Mouse (Mus musculus) liver, embryonic 16.5 days (tissue): ENCODE data around the gene Tsks. TPM values are rescaled to one million over a fixed set of nuclear protein-coding genes. Genes with fewer than 3 reads are reported as not detected.

ENCODE experiments used
- ATAC-seq: fragments of 200-750 bp; cut with Nextera tagmentation; 2 replicates; pipeline ENCODE4 v1.8.0; 2017; ENCODE audit warnings: low read depth, mild to moderate bottlenecking, moderate number of reproducible peaks, moderate library complexity
- H3K27ac ChIP-seq: fragments of 300-500 bp; sonication (generic); 2 replicates; pipeline ENCODE4 v1.5.1; 2014; ENCODE audit warnings: mild to moderate bottlenecking, low read length
- H3K27me3 ChIP-seq: fragments of 300-500 bp; sonication (generic); 2 replicates; pipeline ENCODE4 v1.6.1; 2014; ENCODE audit warnings: low read depth, low read length, mixed read lengths; ENCODE audit not compliant: control insufficient read depth, insufficient read depth
- H3K36me3 ChIP-seq: fragments of 300-500 bp; sonication (generic); 2 replicates; pipeline ENCODE4 v1.6.1; 2014; ENCODE audit warnings: mild to moderate bottlenecking; ENCODE audit not compliant: control insufficient read depth, insufficient read depth
- H3K4me1 ChIP-seq: fragments of 300-500 bp; sonication (generic); 2 replicates; pipeline ENCODE4 v1.6.1; 2014; ENCODE audit warnings: low read depth, low read length, mixed read lengths; ENCODE audit not compliant: control insufficient read depth
- H3K4me2 ChIP-seq: fragments of 300-500 bp; sonication (generic); 2 replicates; pipeline ENCODE4 v1.6.1; 2014; ENCODE audit warnings: low read depth, low read length, mixed read lengths
- H3K4me3 ChIP-seq: fragments of 300-500 bp; sonication (generic); 2 replicates; pipeline ENCODE4 v1.5.1; 2014; ENCODE audit warnings: low read depth, mild to moderate bottlenecking, low read length
- H3K9ac ChIP-seq: fragments of 300-500 bp; sonication (generic); 2 replicates; pipeline ENCODE4 v1.6.1; 2014; ENCODE audit warnings: low read depth, low read length
- H3K9me3 ChIP-seq: fragments of 300-500 bp; sonication (generic); replicated peaks from 2 replicates; pipeline ENCODE4 v1.6.1; 2016; ENCODE audit warnings: low read length; ENCODE audit not compliant: control insufficient read depth
- WGBS: fragments of 180-500 bp; shearing (Covaris S2); extraction: QIAGEN DNeasy Blood & Tissue Kit; methylation state at CpG from one replicate; pipeline ENCODE4 v1.1.7; 2014; ENCODE audit not compliant: insufficient replicate concordance; 5-methylcytosine and 5-hydroxymethylcytosine counted together
- polyA plus RNA-seq: library from polyadenylated mRNA; unstranded; fragments of >200 nt; fragmentation: Nextera tagmentation; extraction: Ambion mirVana; gene quantifications from 2 replicates; pipeline ENCODE4 v1.2.1, GENCODE M21; 2015

The Tsks gene
- polyA plus RNA-seq, 1 experiment from 2014 or later: 0.12 TPM

DNA sequence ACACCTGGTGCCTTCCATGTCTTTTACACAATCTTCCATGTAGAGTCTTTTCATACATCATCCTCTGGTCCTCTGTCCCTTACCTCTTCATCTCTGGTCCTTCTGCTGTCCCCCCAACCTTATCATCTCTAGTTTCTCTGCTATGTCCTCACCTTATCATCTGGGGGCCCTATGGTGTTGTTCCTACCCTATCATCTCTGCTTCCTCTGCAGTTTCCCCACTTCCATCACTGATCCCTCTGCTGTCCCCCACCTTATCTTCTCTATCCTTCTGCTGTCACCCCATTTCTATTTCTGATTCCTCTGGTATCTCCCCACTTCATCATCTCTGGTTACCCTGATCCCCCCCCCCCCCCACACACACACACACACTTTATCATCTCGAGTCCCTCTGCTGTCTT lies 14.4 kb upstream of the Tsks start:
- Histone ChIP-seq H3K9ac (peak overlapping the region; percentile 91), H3K4me2 (peak overlapping the region; percentile 74), H3K36me3 (peaks cover 11% of the 10 kb centered on the region), H3K27ac (peak overlapping the region; percentile 91), H3K4me1 (peaks cover 32% of the 10 kb centered on the region), H3K27me3 (no peaks in the 10 kb centered on the region), H3K4me3 (peak overlapping the region; percentile 84), H3K9me3 (no peaks in the 10 kb centered on the region)
- ATAC-seq: 0 out of 2 replicates have a peak, but pooled peaks have one; percentile 1
- WGBS: 0% methylated on average over 1 of the region's 1 CpGs

DNA sequence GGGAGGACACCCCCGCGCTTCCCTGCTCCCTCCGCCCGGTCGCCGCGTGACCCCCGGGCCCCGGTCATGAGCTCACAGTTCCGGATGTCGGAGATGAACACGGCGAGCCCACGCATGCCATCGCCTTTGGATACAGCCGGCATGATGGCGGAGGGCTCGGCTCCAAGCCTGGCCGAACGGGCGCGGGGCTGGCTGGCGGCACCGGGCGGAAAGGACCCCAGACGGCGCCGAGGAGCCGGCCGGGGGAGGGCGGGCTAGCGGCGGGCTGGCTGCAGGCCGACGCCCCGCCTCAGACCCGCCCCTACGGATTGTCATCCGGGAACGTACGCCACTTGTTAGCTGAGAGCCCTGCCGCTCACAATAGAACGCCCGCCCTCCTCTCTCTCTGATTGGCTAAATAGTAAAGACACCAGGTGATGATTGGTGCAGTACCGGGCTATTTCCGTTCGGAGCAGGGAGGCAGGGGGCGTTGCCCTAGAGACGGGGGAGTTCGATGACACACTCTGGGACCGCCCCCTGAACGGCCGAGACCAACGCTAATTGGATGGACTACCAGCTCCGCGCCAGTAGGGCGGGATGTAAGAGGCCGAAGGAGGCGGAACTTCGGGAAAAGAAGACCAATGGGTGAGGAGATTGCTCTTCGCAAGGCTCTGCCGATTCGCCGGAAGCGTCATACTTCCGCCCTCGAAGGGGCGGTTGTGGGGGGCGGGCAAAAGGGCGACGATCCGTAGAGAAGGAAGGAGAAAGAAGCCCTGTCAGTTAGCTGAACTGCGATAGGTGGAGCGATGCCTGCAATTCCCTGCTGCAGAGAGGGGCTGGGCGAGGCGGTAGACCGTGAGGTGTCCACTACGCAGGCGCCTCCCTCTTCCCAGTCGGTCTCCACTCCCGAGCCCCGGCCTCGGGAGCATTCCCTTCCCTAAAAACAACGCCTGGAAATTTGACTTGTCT lies 13.5 kb upstream of the Tsks start, which contains the start of gene Ap2a1:
Ap2a1 (minus strand) TSS at position 293 of the 948 bp plus-strand sequence.
- Histone ChIP-seq H3K4me3 (peak within 1 kb of the TSS; percentile 84), H3K9ac (peak within 1 kb of the TSS; percentile 91), H3K4me1 (peaks cover 32% of the 10 kb centered on the region), H3K4me2 (peak within 1 kb of the TSS; percentile 89), H3K36me3 (peaks cover 6% of the 10 kb centered on the region), H3K27ac (peak within 1 kb of the TSS; percentile 91), H3K9me3 (no peaks in the 10 kb centered on the region), H3K27me3 (no peaks in the 10 kb centered on the region)
- peak; percentile 94 for ATAC-seq
- WGBS: under 1% methylated on average over 83 of the region's 84 CpGs

DNA sequence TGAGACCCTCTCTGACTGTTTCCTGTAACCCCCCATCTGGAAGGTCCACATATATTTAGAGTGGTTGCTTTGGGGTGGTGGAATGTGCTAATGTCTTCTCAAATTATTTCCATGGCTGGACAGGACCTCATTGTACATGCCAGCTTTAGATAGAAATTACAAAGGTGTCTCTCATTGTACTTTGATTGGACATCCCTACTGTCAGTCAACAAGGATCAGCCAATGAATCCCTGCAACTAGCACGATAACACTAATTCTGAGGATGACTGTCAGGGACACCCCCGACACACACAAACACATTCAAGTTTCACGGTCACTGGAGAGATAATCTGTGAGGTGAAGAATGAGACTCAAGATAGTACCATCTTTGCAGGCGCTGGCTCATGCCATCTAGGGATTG lies 4.3 kb upstream of the Tsks start:
- no peak for ATAC-seq
- WGBS: 65% methylated on average over 4 of the region's 4 CpGs

DNA sequence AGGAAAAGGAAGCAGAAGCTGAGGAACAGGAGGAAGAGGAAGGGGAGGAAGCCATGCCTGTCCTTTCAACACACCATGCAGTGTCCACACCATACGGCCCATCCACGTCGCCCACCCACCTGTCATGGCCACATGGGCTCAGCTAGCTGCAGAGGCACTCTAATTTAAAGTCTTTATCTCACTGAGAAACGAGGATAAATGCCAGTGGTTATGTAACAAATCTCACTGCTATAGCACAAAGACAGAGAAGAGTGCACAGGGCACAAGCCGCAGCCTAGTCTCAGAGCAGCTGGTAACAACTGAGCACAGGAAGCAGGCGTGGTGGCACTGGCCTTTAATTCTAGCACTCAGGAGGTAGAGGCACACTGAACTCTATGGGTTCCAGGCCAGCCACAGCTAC lies 6.9 kb downstream of the Tsks start:
- Histone ChIP-seq H3K9ac (no peak overlapping the region), H3K4me3 (no peak overlapping the region), H3K27me3 (peaks cover 31% of the 10 kb centered on the region), H3K36me3 (no peaks in the 10 kb centered on the region), H3K27ac (no peak overlapping the region), H3K4me2 (no peak overlapping the region), H3K9me3 (no peaks in the 10 kb centered on the region), H3K4me1 (peaks cover 18% of the 10 kb centered on the region)
- WGBS: 43% methylated on average over 6 of the region's 6 CpGs
- no peak for ATAC-seq

More for the DNA sequence above, 4.3 kb upstream of the Tsks start:
- H3K27me3 ChIP-seq: no peaks in the 10 kb centered on the region
- no peak overlapping the region for H3K4me3 ChIP-seq
- no peak overlapping the region for H3K4me2 ChIP-seq
- no peaks in the 10 kb centered on the region for H3K4me1 ChIP-seq
- no peak overlapping the region for H3K27ac ChIP-seq
- no peaks in the 10 kb centered on the region for H3K9me3 ChIP-seq
- H3K36me3 ChIP-seq: no peaks in the 10 kb centered on the region
- H3K9ac ChIP-seq: no peak overlapping the region

DNA sequence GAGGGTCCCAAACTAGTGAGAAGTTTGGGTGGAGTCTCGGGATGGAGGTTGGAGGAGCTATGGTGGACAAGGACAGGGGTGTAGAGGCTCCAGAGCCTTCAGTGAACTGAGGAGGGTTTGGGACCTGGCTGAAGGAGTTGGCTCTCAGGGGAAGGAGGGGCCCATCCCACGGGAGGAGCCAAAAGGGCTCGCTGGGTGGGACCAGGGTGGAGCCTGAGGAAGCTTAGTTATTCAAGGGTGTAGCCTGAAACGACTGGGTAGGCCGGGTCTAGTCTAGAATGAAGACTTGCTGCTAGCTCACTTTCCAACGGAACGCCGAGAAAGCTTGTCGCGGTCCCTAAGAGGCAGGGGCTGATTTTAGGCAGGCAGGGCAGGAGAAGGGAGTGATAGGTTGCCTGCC lies 9.0 kb downstream of the Tsks start:
- H3K27ac ChIP-seq: peak overlapping the region; percentile 75
- no peaks in the 10 kb centered on the region for H3K36me3 ChIP-seq
- peak overlapping the region; percentile 70 for H3K9ac ChIP-seq
- peak; percentile 81 for ATAC-seq
- no peaks in the 10 kb centered on the region for H3K9me3 ChIP-seq
- peak overlapping the region; percentile 96 for H3K4me2 ChIP-seq
- peak overlapping the region; percentile 70 for H3K4me3 ChIP-seq
- peaks cover 18% of the 10 kb centered on the region for H3K4me1 ChIP-seq
- 1% methylated on average over 10 of the region's 10 CpGs for WGBS
- H3K27me3 ChIP-seq: peaks cover 31% of the 10 kb centered on the region

DNA sequence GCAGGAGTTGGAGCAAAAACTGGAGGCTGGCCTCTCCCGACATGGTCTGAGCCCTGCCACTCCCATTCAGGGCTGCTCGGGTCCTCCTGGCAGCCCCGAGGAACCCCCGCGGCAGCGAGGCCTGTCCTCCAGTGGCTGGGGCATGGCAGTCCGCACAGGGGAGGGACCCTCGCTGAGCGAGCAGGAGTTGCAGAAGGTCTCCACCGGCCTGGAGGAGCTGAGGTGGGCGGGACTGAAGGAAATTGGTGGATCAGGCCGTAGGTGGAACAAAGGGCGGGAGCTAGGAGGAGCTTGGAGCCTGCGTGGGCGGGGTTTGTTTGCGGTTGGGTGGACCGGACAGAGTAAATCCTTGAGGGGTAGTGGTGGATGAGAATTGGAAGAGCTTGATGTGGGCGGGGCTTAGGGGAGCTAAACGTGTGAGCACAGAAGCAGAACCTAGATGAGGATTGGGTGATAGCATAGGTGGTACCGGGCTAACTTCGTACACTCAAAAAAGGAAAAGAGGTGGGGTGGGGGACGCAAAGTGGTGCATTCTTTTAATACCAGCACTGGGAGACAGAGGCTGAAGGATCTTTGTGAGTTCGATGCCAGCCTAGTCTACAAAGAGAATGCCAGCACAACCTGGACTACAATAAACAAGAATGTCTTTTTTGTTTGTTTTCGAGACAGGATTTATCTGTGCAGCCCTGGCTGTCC lies 9.8 kb downstream of the Tsks start:
- peak overlapping the region; percentile 75 for H3K27ac ChIP-seq
- peak overlapping the region; percentile 70 for H3K9ac ChIP-seq
- H3K4me3 ChIP-seq: peak overlapping the region; percentile 70
- H3K4me2 ChIP-seq: peak overlapping the region; percentile 96
- WGBS: 6% methylated on average over 24 of the region's 24 CpGs
- peak; percentile 88 for ATAC-seq
- peaks cover 18% of the 10 kb centered on the region for H3K4me1 ChIP-seq
- no peaks in the 10 kb centered on the region for H3K9me3 ChIP-seq
- H3K27me3 ChIP-seq: peaks cover 31% of the 10 kb centered on the region
- no peaks in the 10 kb centered on the region for H3K36me3 ChIP-seq

DNA sequence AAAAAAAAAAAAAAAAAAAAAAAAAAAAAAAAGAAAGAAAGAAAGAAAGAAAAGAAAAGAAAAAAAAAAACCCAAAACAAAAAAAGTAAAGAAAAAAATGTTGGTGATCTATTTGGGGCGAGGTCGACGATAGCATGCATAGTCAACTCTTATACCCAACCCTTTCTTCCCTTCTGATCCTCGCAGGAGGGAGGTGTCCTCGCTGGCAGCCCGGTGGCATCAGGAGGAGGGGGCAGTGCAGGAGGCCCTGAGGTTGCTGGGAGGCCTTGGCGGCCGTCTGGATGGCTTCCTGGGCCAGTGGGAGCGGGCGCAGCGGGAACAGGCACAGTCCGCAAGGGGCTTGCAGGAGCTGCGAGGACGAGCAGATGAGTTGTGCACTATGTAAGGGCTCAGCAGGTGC lies 10.6 kb downstream of the Tsks start:
- Histone ChIP-seq H3K36me3 (no peaks in the 10 kb centered on the region), H3K27me3 (peaks cover 27% of the 10 kb centered on the region), H3K9me3 (no peaks in the 10 kb centered on the region), H3K4me2 (no peak overlapping the region), H3K4me1 (peaks cover 18% of the 10 kb centered on the region), H3K4me3 (no peak overlapping the region), H3K9ac (no peak overlapping the region), H3K27ac (no peak overlapping the region)
- no peak for ATAC-seq
- WGBS: 65% methylated on average over 14 of the region's 14 CpGs

DNA sequence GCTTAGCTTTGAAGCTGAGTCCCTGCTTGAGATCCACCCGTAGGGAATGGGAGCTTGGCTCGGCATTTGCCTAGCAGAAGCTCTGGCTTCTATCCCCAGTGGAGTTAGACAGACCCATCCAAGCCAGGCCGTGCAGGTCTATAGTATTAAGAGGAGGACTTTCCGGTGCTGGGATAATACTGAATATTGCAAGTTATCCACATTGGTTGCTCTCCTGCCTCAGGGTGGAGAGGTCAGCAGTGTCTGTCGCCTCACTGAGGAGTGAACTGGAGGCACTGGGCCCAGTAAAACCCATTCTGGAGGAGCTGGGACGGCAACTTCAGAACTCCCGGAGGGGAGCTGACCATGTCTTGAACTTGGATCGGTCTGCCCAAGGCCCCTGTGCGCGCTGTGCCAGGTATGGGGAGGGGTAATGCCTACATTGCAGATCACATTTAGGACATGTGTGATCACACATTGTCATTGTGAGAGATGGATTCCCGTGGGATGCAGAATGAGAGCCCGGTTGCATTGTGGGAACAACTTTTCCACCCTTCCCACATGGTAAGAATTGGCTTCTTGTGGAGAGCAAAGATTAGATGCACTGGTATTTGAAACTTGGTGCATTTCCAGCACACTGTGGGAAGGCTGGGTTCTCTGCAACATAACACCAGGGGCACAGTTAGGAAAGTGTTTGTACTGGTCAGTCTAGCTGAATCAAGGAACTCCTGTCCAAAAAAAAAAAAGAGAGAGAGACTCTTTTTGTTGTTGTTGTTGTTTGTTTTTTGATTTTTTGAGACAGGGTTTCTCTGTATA lies 11.3 kb downstream of the Tsks start:
- no peak overlapping the region for H3K4me2 ChIP-seq
- H3K27ac ChIP-seq: no peak overlapping the region
- no peak overlapping the region for H3K9ac ChIP-seq
- H3K27me3 ChIP-seq: peaks cover 28% of the 10 kb centered on the region
- ATAC-seq: no peak
- no peaks in the 10 kb centered on the region for H3K36me3 ChIP-seq
- H3K4me3 ChIP-seq: no peak overlapping the region
- H3K9me3 ChIP-seq: no peaks in the 10 kb centered on the region
- H3K4me1 ChIP-seq: peaks cover 18% of the 10 kb centered on the region
- 83% methylated on average over 12 of the region's 12 CpGs for WGBS
